Mouse (Mus musculus) stomach, embryonic 14.5 days (tissue): ENCODE results near the gene Gabbr1. TPM values are rescaled to one million over a fixed set of nuclear protein-coding genes. Genes with fewer than 3 reads are reported as not detected.
A peak's percentile ranks its signal among the peaks of the same experiment; 100 is the strongest.

ENCODE experiments used
- ATAC-seq: fragments of 200-750 bp; cut with Nextera tagmentation; 2 replicates; pipeline ENCODE4 v1.8.0; 2017; ENCODE audit warnings: low read depth, moderate TSS enrichment; ENCODE audit not compliant: insufficient number of reproducible peaks, insufficient read depth, low FRiP score
- H3K27ac ChIP-seq: fragments of 300-500 bp; sonication (generic); 2 replicates; pipeline ENCODE4 v1.5.1; 2014; ENCODE audit warnings: mild to moderate bottlenecking, low read length, moderate library complexity, mixed read lengths
- H3K27me3 ChIP-seq: fragments of 300-500 bp; sonication (generic); 2 replicates; pipeline ENCODE4 v1.6.1; 2014; ENCODE audit warnings: low read length, control low read depth, mixed read lengths; ENCODE audit not compliant: control insufficient read depth, insufficient read depth
- H3K36me3 ChIP-seq: fragments of 300-500 bp; sonication (generic); 2 replicates; pipeline ENCODE4 v1.6.1; 2014; ENCODE audit warnings: mild to moderate bottlenecking, control low read depth, low read length, moderate library complexity, mixed read lengths; ENCODE audit not compliant: control insufficient read depth, insufficient read depth
- H3K4me1 ChIP-seq: fragments of 300-500 bp; sonication (generic); 2 replicates; pipeline ENCODE4 v1.6.1; 2014; ENCODE audit warnings: low read length, control low read depth, mixed read lengths; ENCODE audit not compliant: control insufficient read depth, insufficient read depth
- H3K4me2 ChIP-seq: fragments of 300-500 bp; sonication (generic); replicated peaks from 2 replicates; pipeline ENCODE4 v1.6.1; 2014; ENCODE audit warnings: low read depth, low read length, control low read depth
- H3K4me3 ChIP-seq: fragments of 300-500 bp; sonication (generic); 2 replicates; pipeline ENCODE4 v1.5.1; 2014; ENCODE audit warnings: low read depth, low read length, control low read depth
- H3K9ac ChIP-seq: fragments of 300-500 bp; sonication (generic); replicated peaks from 2 replicates; pipeline ENCODE4 v1.6.1; 2014; ENCODE audit warnings: low read depth, mild to moderate bottlenecking, control low read depth, low read length, moderate library complexity, mixed read lengths
- H3K9me3 ChIP-seq: fragments of 300-500 bp; sonication (generic); 2 replicates; pipeline ENCODE4 v1.6.1; 2016; ENCODE audit warnings: low read depth, low read length, control low read depth; ENCODE audit not compliant: control insufficient read depth
- WGBS: fragments of 180-500 bp; shearing (Covaris S2); extraction: QIAGEN DNeasy Blood & Tissue Kit; methylation state at CpG from one replicate; pipeline ENCODE4 v1.1.7; 2014; 5-methylcytosine and 5-hydroxymethylcytosine counted together
- polyA plus RNA-seq: library from polyadenylated mRNA; unstranded; fragments of >200 nt; fragmentation: Nextera tagmentation; extraction: Ambion mirVana; gene quantifications from 2 replicates; pipeline ENCODE4 v1.2.1, GENCODE M21; 2014

Gabbr1 gene
- polyA plus RNA-seq, 1 experiment from 2014 or later = 14.2 TPM

DNA sequence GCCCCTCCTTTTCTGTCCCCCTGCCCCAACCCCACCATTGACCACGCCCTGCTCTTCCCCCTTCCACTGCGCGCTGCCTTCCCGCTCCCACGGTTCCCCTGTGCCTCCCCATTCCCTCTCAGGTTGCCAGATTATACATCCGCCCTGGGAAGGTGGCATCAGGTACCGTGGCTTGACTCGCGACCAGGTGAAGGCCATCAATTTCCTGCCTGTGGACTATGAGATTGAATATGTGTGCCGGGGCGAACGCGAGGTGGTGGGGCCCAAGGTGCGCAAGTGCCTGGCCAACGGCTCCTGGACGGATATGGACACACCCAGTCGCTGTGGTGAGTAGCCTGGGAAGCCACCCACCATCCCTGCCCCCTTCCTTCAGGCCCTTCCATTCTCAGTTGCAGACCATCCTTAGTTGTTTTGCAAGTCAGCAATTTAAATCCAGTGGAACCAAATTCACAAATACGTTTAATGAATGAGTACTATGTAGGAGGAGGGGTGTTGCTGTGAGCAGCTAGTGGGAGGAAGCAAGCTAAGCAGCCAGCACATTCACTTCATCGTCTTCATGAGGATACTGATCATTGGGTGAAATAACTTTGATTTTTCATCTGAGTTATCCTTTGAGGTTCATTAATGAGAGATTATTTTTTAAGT lies 1.7 kb downstream of the Gabbr1 start:
- H3K4me2 ChIP-seq = peak overlapping the region; percentile 88
- H3K27ac ChIP-seq = no peak overlapping the region
- no peak for ATAC-seq
- H3K4me3 ChIP-seq = peak overlapping the region; percentile 79
- H3K36me3 ChIP-seq = no peaks in the 10 kb centered on the region
- no peaks in the 10 kb centered on the region for H3K9me3 ChIP-seq
- H3K4me1 ChIP-seq = peaks cover 15% of the 10 kb centered on the region
- H3K27me3 ChIP-seq = no peaks in the 10 kb centered on the region
- no peak overlapping the region for H3K9ac ChIP-seq
- WGBS = 23% methylated on average over 19 of the region's 19 CpGs

DNA sequence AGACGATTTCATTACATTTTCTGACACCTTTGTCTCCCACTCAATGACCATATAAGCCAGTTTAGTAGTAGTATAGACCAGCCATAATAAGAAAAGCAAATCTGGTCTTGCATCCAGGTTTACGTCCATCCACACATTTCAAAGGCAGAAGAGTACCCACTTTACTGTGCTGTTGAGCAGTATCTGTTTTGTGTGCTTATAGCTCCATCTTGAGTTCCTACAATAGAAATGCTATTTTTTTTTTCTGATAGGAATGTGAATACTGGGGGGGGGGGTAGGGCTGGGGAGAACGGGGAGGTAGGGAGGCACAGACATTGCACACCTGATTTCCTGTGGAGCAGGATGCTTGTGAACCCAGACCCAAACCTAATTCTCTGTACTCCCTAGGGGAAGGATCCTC lies 2.2 kb downstream of the Gabbr1 start:
- Histone ChIP-seq H3K9me3 (no peaks in the 10 kb centered on the region), H3K4me2 (no peak overlapping the region), H3K27ac (no peak overlapping the region), H3K9ac (no peak overlapping the region), H3K4me3 (no peak overlapping the region), H3K4me1 (peaks cover 15% of the 10 kb centered on the region), H3K36me3 (no peaks in the 10 kb centered on the region), H3K27me3 (no peaks in the 10 kb centered on the region)
- 36% methylated on average over 3 of the region's 3 CpGs for WGBS
- no peak for ATAC-seq

DNA sequence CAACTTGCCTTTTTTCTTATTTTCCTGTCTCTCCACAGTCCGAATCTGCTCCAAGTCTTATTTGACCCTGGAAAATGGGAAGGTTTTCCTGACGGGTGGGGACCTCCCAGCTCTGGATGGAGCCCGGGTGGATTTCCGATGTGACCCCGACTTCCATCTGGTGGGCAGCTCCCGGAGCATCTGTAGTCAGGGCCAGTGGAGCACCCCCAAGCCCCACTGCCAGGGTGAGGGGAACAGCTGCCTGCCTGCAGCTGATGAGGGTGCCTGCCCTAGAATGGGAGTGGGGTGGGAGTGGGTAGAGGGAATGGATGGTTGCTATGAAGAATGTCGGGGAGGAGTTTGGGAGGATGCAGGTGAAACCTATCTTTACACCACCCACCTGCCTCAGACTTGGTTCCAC lies 2.6 kb downstream of the Gabbr1 start:
- no peak for ATAC-seq
- Histone ChIP-seq H3K27ac (no peak overlapping the region), H3K9me3 (no peaks in the 10 kb centered on the region), H3K36me3 (no peaks in the 10 kb centered on the region), H3K4me1 (peaks cover 15% of the 10 kb centered on the region), H3K4me2 (no peak overlapping the region), H3K27me3 (no peaks in the 10 kb centered on the region), H3K4me3 (no peak overlapping the region), H3K9ac (no peak overlapping the region)
- WGBS = 66% methylated on average over 7 of the region's 7 CpGs

DNA sequence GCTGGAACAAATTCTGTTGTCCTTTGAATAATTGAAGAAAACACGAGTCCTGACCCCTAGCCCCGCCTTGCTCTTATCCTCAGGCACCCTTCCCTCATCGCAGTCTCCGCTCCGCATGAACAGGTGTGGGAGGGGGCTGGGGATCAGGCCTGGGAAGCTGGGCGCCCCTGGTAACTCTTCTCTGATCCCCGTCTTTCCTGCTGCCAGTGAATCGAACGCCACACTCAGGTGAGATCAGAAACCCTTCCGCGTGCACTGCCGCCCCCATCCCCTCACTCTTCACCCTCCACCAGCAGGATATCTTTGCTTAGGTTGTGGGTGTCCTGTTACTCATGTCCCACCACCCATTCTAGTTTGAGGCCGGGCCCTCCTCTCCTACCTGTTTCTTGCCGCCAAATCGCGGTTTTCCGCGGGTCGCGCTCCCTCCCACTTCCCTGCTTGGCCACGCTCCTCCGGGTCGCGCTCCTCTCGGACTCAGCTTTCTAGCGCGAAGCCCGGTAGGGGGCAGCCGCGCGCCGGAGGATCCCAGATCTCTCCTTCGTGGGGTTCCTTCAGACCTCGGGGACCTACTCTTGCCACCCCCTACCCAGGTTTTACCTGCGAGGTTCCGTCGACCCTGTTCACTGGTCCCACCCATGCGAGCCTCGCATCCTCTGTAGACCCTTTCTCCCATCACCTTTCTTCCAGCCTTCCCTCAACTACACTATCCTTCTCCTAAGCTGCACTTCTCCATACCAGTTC lies 4.0 kb downstream of the Gabbr1 start:
- peak overlapping the region; percentile 55 for H3K4me3 ChIP-seq
- 5% methylated on average over 39 of the region's 39 CpGs for WGBS
- peaks cover 15% of the 10 kb centered on the region for H3K4me1 ChIP-seq
- peaks cover 3% of the 10 kb centered on the region; the same call in 1 of the 2 replicates for H3K36me3 ChIP-seq
- no peak overlapping the region; the same call in 1 of the 2 replicates for H3K27ac ChIP-seq
- no peaks in the 10 kb centered on the region for H3K9me3 ChIP-seq
- peak overlapping the region; percentile 84 for H3K4me2 ChIP-seq
- no peak for ATAC-seq
- no peaks in the 10 kb centered on the region for H3K27me3 ChIP-seq
- H3K9ac ChIP-seq = 0 out of 2 replicates have a peak overlapping the region, but pooled peaks have one; percentile 61

DNA sequence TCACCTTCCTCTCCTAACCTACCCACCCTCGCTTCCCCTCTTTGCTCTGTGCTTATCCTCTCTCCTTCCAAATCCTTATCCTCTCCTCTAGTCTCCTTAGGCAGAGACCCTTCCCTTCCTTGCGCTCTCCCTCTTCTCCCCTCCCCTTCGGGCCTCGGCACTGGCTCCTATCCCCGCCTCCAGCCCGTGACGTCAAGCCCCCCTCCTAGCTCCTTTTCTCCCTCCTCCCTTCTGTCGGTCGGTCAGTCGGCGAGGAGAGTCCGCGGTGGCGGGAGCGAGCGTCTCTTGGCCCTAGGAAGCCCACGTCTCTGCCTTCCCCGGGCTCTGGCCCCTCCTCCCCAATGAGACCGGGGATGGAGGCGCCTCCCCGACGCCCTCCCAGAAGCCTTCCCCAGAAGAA lies 4.6 kb downstream of the Gabbr1 start:
- H3K9ac ChIP-seq = peak overlapping the region; percentile 61
- H3K27ac ChIP-seq = no peak overlapping the region
- no peaks in the 10 kb centered on the region for H3K9me3 ChIP-seq
- H3K4me2 ChIP-seq = peak overlapping the region; percentile 84
- no peaks in the 10 kb centered on the region for H3K27me3 ChIP-seq
- peak; percentile 20; the same call in 1 of the 2 replicates for ATAC-seq
- H3K36me3 ChIP-seq = peaks cover 9% of the 10 kb centered on the region; the same call in 1 of the 2 replicates
- H3K4me1 ChIP-seq = peaks cover 15% of the 10 kb centered on the region
- peak overlapping the region; percentile 55 for H3K4me3 ChIP-seq
- WGBS = 2% methylated on average over 22 of the region's 22 CpGs

DNA sequence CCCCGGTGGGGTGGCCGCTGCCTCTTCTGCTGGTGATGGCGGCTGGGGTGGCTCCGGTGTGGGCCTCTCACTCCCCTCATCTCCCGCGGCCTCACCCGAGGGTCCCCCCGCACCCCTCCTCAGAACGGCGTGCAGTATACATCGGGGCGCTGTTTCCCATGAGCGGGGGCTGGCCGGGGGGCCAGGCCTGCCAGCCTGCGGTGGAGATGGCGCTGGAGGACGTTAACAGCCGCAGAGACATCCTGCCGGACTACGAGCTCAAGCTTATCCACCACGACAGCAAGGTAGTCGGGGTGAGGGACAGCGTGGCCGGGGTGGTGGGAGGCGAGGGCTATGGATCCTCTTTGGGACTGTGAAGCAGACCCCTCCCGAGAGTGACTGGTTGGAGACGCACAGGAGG lies 5.1 kb downstream of the Gabbr1 start:
- peak overlapping the region; percentile 55 for H3K4me3 ChIP-seq
- H3K27ac ChIP-seq = no peak overlapping the region
- WGBS = 5% methylated on average over 27 of the region's 27 CpGs
- peak overlapping the region; percentile 84 for H3K4me2 ChIP-seq
- no peak for ATAC-seq
- no peaks in the 10 kb centered on the region for H3K27me3 ChIP-seq
- peaks cover 15% of the 10 kb centered on the region for H3K4me1 ChIP-seq
- no peaks in the 10 kb centered on the region for H3K9me3 ChIP-seq
- peak overlapping the region; percentile 61 for H3K9ac ChIP-seq
- peaks cover 12% of the 10 kb centered on the region; the same call in 1 of the 2 replicates for H3K36me3 ChIP-seq

DNA sequence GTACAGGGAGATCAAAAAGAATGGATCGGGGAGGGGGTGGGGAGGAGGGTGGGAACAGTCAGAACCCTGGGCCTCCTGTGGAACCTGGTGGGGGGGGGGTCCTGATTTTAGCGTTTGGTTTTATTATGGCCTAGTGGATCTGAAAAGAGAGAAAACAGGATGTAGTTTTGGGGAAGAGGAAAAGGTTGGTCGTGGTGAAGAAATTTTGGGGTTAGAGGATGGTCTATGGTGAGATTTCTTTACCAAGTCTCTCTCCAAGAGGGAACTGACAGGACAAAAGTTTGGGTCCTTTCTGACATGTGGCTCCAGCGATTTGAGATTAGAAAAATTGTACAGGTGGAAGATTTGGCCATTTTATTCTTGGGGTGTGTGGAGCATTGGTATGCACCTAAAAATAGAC lies 6.0 kb downstream of the Gabbr1 start:
- ATAC-seq = no peak
- Histone ChIP-seq H3K4me2 (peak overlapping the region; percentile 84; the same call in 1 of the 2 replicates), H3K27ac (no peak overlapping the region)

DNA sequence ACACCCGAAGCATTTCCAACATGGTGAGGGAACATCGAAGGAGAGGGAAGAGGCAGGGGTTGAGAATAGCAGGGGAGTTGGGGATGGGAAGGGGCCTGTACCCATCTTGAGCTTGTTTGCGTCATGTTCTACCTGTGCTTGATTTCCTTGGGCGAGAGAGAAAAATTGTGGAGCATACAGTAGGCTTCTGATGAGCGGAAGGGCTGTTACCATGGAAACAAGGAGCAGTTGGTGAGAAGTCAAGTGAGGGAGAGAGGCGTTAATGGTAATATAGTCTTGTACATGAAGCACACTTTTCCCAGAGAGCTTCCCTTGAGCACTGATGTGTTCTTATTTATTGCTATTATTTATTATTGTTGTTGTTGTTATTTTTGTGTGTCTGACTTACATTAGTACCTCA lies 11.2 kb downstream of the Gabbr1 start:
- Histone ChIP-seq H3K9me3 (no peaks in the 10 kb centered on the region), H3K36me3 (peaks cover 49% of the 10 kb centered on the region), H3K27me3 (no peaks in the 10 kb centered on the region), H3K4me3 (no peak overlapping the region), H3K4me1 (no peaks in the 10 kb centered on the region), H3K27ac (no peak overlapping the region), H3K9ac (no peak overlapping the region), H3K4me2 (no peak overlapping the region)
- WGBS = 88% methylated on average over 6 of the region's 6 CpGs
- ATAC-seq = no peak

More for the DNA sequence above, 6.0 kb downstream of the Gabbr1 start:
- WGBS = 71% methylated on average over 4 of the region's 4 CpGs
- peaks cover 15% of the 10 kb centered on the region for H3K4me1 ChIP-seq
- no peak overlapping the region for H3K9ac ChIP-seq
- H3K36me3 ChIP-seq = peaks cover 17% of the 10 kb centered on the region; the same call in 1 of the 2 replicates
- H3K27me3 ChIP-seq = no peaks in the 10 kb centered on the region
- no peaks in the 10 kb centered on the region for H3K9me3 ChIP-seq
- no peak overlapping the region for H3K4me3 ChIP-seq
